8 mouse cellular contexts compared by ENCODE assay signal in the genomic region with DNA sequence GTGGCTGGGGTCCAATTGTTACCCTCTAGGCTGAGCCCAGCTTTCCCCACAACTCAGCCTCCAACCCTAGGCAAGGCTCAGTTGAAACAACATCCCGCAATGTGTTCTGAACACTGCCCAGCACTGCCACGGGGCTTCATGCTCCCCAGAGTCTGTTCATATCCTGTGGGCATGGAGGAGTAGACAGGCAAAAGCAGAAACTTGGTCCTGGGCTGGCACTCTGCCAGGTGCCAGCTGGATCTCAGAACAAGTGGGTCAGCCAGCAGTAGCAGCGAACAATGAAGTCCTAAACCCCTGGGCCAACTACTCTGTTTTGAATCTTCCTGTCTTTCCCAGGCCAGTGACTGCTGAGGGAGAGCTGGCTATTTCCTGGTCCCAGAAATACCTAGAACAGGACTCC. TPM values are rescaled to one million over a fixed set of nuclear protein-coding genes. Genes with fewer than 3 reads are reported as not detected.
DNase-seq lines count a peak whose midpoint lies in the region; ATAC-seq and TF ChIP-seq lines count a peak whose summit lies in the region.

No protein-coding gene starts in this region.

- no peak for ATAC-seq in megakaryocyte progenitor cell, adult 5-6 weeks (replicated peaks; ENCODE audit: poor library complexity)
- ATAC-seq in monocyte, adult 5-6 weeks (replicated peaks; ENCODE audit: insufficient number of reproducible peaks, low FRiP score, low TSS enrichment, poor library complexity, severe bottlenecking), result no peak

- 28% methylated on average over 3 of the region's 3 CpGs for WGBS in lung, adult 2 months
- WGBS in heart, embryonic 10.5 days, result 76% methylated on average over 3 of the region's 3 CpGs

- peak; percentile 58 to 75 for DNase-seq in adrenal gland, adult (ENCODE audit: inconsistent age in 2 of 2, low spot score in 1 of 2)
- DNase-seq in adrenal gland, adult 18-20 months (ENCODE audit: low spot score in 2 of 2), result no peak
- peak; percentile 52 to 64 for DNase-seq in lung, adult 18-20 months
- DNase-seq in lung, adult 2 months, result no peak
- no peak for DNase-seq in heart, embryonic 10.5 days (ENCODE audit: low spot score)
- DNase-seq in kidney, postnatal 4 days, result peak; percentile 53 to 64

- no peak overlapping the region for H3K4me3 ChIP-seq in lung, adult 2 months (replicated peaks; ENCODE audit: extremely low read depth, low read depth, low read length)
- no peak overlapping the region for H3K4me3 ChIP-seq in heart, embryonic 10.5 days

- H3K27ac ChIP-seq in heart, embryonic 10.5 days, result peak overlapping the region; percentile 63; the same call in 1 of the 2 replicates

- no peak for TF ChIP-seq POLR2A in lung, adult 2 months (IDR thresholded peaks at IDR 0.05; ENCODE audit: borderline replicate concordance, extremely low read depth, low read depth, low read length)

- no peaks in the 10 kb centered on the region for H3K27me3 ChIP-seq in heart, embryonic 10.5 days (ENCODE audit: insufficient read depth, poor library complexity, severe bottlenecking)

- peaks cover 54% of the 10 kb centered on the region for H3K36me3 ChIP-seq in heart, embryonic 10.5 days

- no peak for TF ChIP-seq CTCF in lung, adult 2 months (IDR thresholded peaks at IDR 0.05; ENCODE audit: insufficient read depth, low read length)

- no peaks in the 10 kb centered on the region for H3K9me3 ChIP-seq in heart, embryonic 10.5 days

- H3K4me1 ChIP-seq in lung, adult 2 months (ENCODE audit: control insufficient read depth, insufficient read depth, low read length), result peaks cover 26% of the 10 kb centered on the region
- peaks cover 8% of the 10 kb centered on the region for H3K4me1 ChIP-seq in heart, embryonic 10.5 days

RNA-seq across cellular contexts. Expression of gene Arhgap27, which starts 8.6 kb away (rescaled TPM):
- 10 to 100 TPM; 12.4 to 13.1 TPM for total RNA-seq in adrenal gland, adult 18-20 months (2021)
- polyA plus RNA-seq in lung, adult 2 months (2012; rRNA removed), result 71.4 and 83.7 TPM in 2 replicates
- 5.7 and 6.0 TPM in 2 replicates for polyA plus RNA-seq in heart, embryonic 10.5 days (2016; fragmentation: Nextera tagmentation; extraction: Ambion mirVana)
- 10.8 and 14.2 TPM in 2 replicates for total RNA-seq in megakaryocyte progenitor cell, adult 5-6 weeks (2015)
- 11.2 and 11.5 TPM in 2 replicates for total RNA-seq in megakaryocyte progenitor cell, adult 5-6 weeks (2017)
- 59.2 to 68.0 TPM (median 67.2 TPM) in 3 replicates for total RNA-seq in monocyte, adult 5-6 weeks (2017)

RNA-seq across cellular contexts. Expression of gene Plekhm1, which starts 40.4 kb away (rescaled TPM):
- total RNA-seq in adrenal gland, adult 18-20 months (2021), result 10 to 100 TPM; 21.3 to 22.2 TPM
- polyA plus RNA-seq in lung, adult 2 months (2012; rRNA removed), result 23.9 and 28.0 TPM in 2 replicates
- polyA plus RNA-seq in heart, embryonic 10.5 days (2016; fragmentation: Nextera tagmentation; extraction: Ambion mirVana), result 6.7 and 6.9 TPM in 2 replicates
- total RNA-seq in megakaryocyte progenitor cell, adult 5-6 weeks (2015), result 12.1 and 12.5 TPM in 2 replicates
- total RNA-seq in megakaryocyte progenitor cell, adult 5-6 weeks (2017), result 2.9 and 3.9 TPM in 2 replicates
- 8.9 to 19.9 TPM (median 12.6 TPM) in 3 replicates for total RNA-seq in monocyte, adult 5-6 weeks (2017)

Comparison
In these comparisons a context has a peak if more than half of its experiments do, and no peak if none do; other contexts are left out.
1. DNase-seq: peak in adrenal gland, adult (2 of 2), lung, adult 18-20 months (2 of 2) and kidney, postnatal 4 days (2 of 2); none in adrenal gland, adult 18-20 months (0 of 2), lung, adult 2 months (single experiment) and heart, embryonic 10.5 days (single experiment).